Mouse (Mus musculus) lung, postnatal 10 days (tissue): ENCODE data around the gene Meioc.
"Not testable (repeated sequence)": the region's sequence is repeated elsewhere in the genome, so short reads cannot be mapped to it uniquely, and the experiment has no call there.

ENCODE experiments used
- DNase-seq: peaks from one replicate; pipeline ENCODE4 v3.0.0; 2021

The Meioc gene

GRCm38 (mm10) chr11:102695289-102695688, 31.8 kb downstream of the Meioc start:
- DNase-seq: no peak

GRCm38 (mm10) chr11:102697338-102698017, 34.0 kb downstream of the Meioc start, which contains the start of gene Ccdc43:
Gene Ccdc43, minus strand, starts transcription at chr11:102697782.
- DNase-seq: peak; percentile 88

GRCm38 (mm10) chr11:102698018-102698476, 34.5 kb downstream of the Meioc start:
- DNase-seq: no peak

- DNase-seq: not testable (repeated sequence)
These were observed 38.7 kb downstream of the Meioc start for GRCm38 (mm10) chr11:102702206-102702605.

GRCm38 (mm10) chr11:102712411-102712810, 48.9 kb downstream of the Meioc start:
- no peak for DNase-seq

GRCm38 (mm10) chr11:102714578-102714977, 51.1 kb downstream of the Meioc start:
- not testable (repeated sequence) for DNase-seq

GRCm38 (mm10) chr11:102716135-102716534, 52.6 kb downstream of the Meioc start:
- no peak for DNase-seq

- DNase-seq: peak; percentile 27
These were observed 62.1 kb downstream of the Meioc start for GRCm38 (mm10) chr11:102725574-102725973.

GRCm38 (mm10) chr11:102728614-102729013, 65.1 kb downstream of the Meioc start:
- peak; percentile 81 for DNase-seq

- DNase-seq: no peak
These were observed 66.3 kb downstream of the Meioc start for GRCm38 (mm10) chr11:102729835-102730234.

GRCm38 (mm10) chr11:102731366-102731765, 67.8 kb downstream of the Meioc start:
- no peak for DNase-seq
